Mouse (Mus musculus): ENCODE data around the gene Zfp583. TPM values are rescaled to one million over a fixed set of nuclear protein-coding genes. Genes with fewer than 3 reads are reported as not detected.
A peak's percentile ranks its signal among the peaks of the same experiment; 100 is the strongest.

Zfp583 gene
- total and polyA plus RNA-seq, 2 experiments: 0.05 to 0.28 TPM

- no peaks in the 10 kb centered on the region for H3K79me2 ChIP-seq (ENCODE audit: control insufficient read depth, insufficient read depth, low read length)
- DNase-seq (ENCODE audit: extremely low read depth, low read depth, low spot score): no peak
- H3K4me1 ChIP-seq (ENCODE audit: control insufficient read depth, insufficient read depth, low read length): peaks cover 7% of the 10 kb centered on the region
- no peak for TF ChIP-seq POLR2A (IDR thresholded peaks at IDR 0.05; ENCODE audit: extremely low read depth, insufficient read depth, low read length)
- no peak for TF ChIP-seq CTCF (IDR thresholded peaks at IDR 0.05; ENCODE audit: low read depth, low read length)
- no peaks in the 10 kb centered on the region for H3K27me3 ChIP-seq (ENCODE audit: control insufficient read depth, insufficient read depth, low read length)
- H3K36me3 ChIP-seq (ENCODE audit: control insufficient read depth, insufficient read depth, low read length): no peaks in the 10 kb centered on the region
- H3K27ac ChIP-seq (replicated peaks; ENCODE audit: insufficient read depth, low read depth, low read length): no peak overlapping the region
- no peak overlapping the region for H3K9ac ChIP-seq (ENCODE audit: low read depth, low read length)
- 82% methylated on average over 1 of the region's 1 CpGs for WGBS
- H3K4me3 ChIP-seq (ENCODE audit: insufficient read depth, low read depth, low read length): no peak overlapping the region
Measured at GRCm38 (mm10) chr7:6364761-6365160, 33.7 kb upstream of the Zfp583 start.

GRCm38 (mm10) chr7:6363047-6363488 is 32.0 kb upstream of the Zfp583 start, which contains the start of gene Zfp78:
TSS of gene Zfp78 (plus strand) at chr7:6363280.
- Histone ChIP-seq H3K36me3 (ENCODE audit: control insufficient read depth, insufficient read depth, low read length) (no peaks in the 10 kb centered on the region), H3K27ac (replicated peaks; ENCODE audit: insufficient read depth, low read depth, low read length) (peak within 1 kb of the TSS; percentile 76), H3K4me1 (ENCODE audit: control insufficient read depth, insufficient read depth, low read length) (peaks cover 7% of the 10 kb centered on the region), H3K27me3 (ENCODE audit: control insufficient read depth, insufficient read depth, low read length) (no peaks in the 10 kb centered on the region), H3K9ac (ENCODE audit: low read depth, low read length) (peak within 1 kb of the TSS; percentile 80), H3K4me3 (ENCODE audit: insufficient read depth, low read depth, low read length) (peak within 1 kb of the TSS; percentile 75), H3K79me2 (ENCODE audit: control insufficient read depth, insufficient read depth, low read length) (no peaks in the 10 kb centered on the region)
- DNase-seq (ENCODE audit: extremely low read depth, low read depth, low spot score): peak; percentile 91
- TF ChIP-seq POLR2A (IDR thresholded peaks at IDR 0.05; ENCODE audit: extremely low read depth, insufficient read depth, low read length) (0 out of 2 replicates have a peak, but pooled peaks have one; percentile 64), CTCF (IDR thresholded peaks at IDR 0.05; ENCODE audit: low read depth, low read length) (peak; percentile 21)
- WGBS: under 1% methylated on average over 23 of the region's 23 CpGs

GRCm38 (mm10) chr7:6362268-6363046 is 31.4 kb upstream of the Zfp583 start:
- no peaks in the 10 kb centered on the region for H3K27me3 ChIP-seq (ENCODE audit: control insufficient read depth, insufficient read depth, low read length)
- peaks cover 7% of the 10 kb centered on the region for H3K4me1 ChIP-seq (ENCODE audit: control insufficient read depth, insufficient read depth, low read length)
- WGBS: under 1% methylated on average over 38 of the region's 38 CpGs
- DNase-seq (ENCODE audit: extremely low read depth, low read depth, low spot score): peak; percentile 97
- peak overlapping the region; percentile 75 for H3K4me3 ChIP-seq (ENCODE audit: insufficient read depth, low read depth, low read length)
- no peaks in the 10 kb centered on the region for H3K36me3 ChIP-seq (ENCODE audit: control insufficient read depth, insufficient read depth, low read length)
- no peaks in the 10 kb centered on the region for H3K79me2 ChIP-seq (ENCODE audit: control insufficient read depth, insufficient read depth, low read length)
- H3K27ac ChIP-seq (replicated peaks; ENCODE audit: insufficient read depth, low read depth, low read length): peak overlapping the region; percentile 76; the same call in 1 of the 2 replicates
- H3K9ac ChIP-seq (ENCODE audit: low read depth, low read length): peak overlapping the region; percentile 24
- TF ChIP-seq CTCF (IDR thresholded peaks at IDR 0.05; ENCODE audit: low read depth, low read length) (no peak), POLR2A (IDR thresholded peaks at IDR 0.05; ENCODE audit: extremely low read depth, insufficient read depth, low read length) (0 out of 2 replicates have a peak, but pooled peaks have one; percentile 6)

- Histone ChIP-seq H3K27ac (replicated peaks; ENCODE audit: insufficient read depth, low read depth, low read length) (no peak overlapping the region), H3K9ac (ENCODE audit: low read depth, low read length) (no peak overlapping the region; the same call in 1 of the 2 replicates), H3K4me1 (ENCODE audit: control insufficient read depth, insufficient read depth, low read length) (peaks cover 7% of the 10 kb centered on the region), H3K27me3 (ENCODE audit: control insufficient read depth, insufficient read depth, low read length) (no peaks in the 10 kb centered on the region), H3K36me3 (ENCODE audit: control insufficient read depth, insufficient read depth, low read length) (no peaks in the 10 kb centered on the region), H3K79me2 (ENCODE audit: control insufficient read depth, insufficient read depth, low read length) (no peaks in the 10 kb centered on the region), H3K4me3 (ENCODE audit: insufficient read depth, low read depth, low read length) (peak overlapping the region; percentile 40)
- TF ChIP-seq CTCF (IDR thresholded peaks at IDR 0.05; ENCODE audit: low read depth, low read length): no peak
- no peak for TF ChIP-seq POLR2A (IDR thresholded peaks at IDR 0.05; ENCODE audit: extremely low read depth, insufficient read depth, low read length)
- 32% methylated on average over 7 of the region's 7 CpGs for WGBS
- no peak for DNase-seq (ENCODE audit: extremely low read depth, low read depth, low spot score)
Measured at GRCm38 (mm10) chr7:6361756-6362155, 30.7 kb upstream of the Zfp583 start.

- DNase-seq (ENCODE audit: extremely low read depth, low read depth, low spot score): no peak
- Histone ChIP-seq H3K4me3 (ENCODE audit: insufficient read depth, low read depth, low read length) (no peak overlapping the region), H3K9ac (ENCODE audit: low read depth, low read length) (no peak overlapping the region), H3K27me3 (ENCODE audit: control insufficient read depth, insufficient read depth, low read length) (no peaks in the 10 kb centered on the region), H3K79me2 (ENCODE audit: control insufficient read depth, insufficient read depth, low read length) (no peaks in the 10 kb centered on the region), H3K36me3 (ENCODE audit: control insufficient read depth, insufficient read depth, low read length) (no peaks in the 10 kb centered on the region), H3K4me1 (ENCODE audit: control insufficient read depth, insufficient read depth, low read length) (peaks cover 7% of the 10 kb centered on the region), H3K27ac (replicated peaks; ENCODE audit: insufficient read depth, low read depth, low read length) (no peak overlapping the region)
- TF ChIP-seq CTCF (IDR thresholded peaks at IDR 0.05; ENCODE audit: low read depth, low read length): no peak
- no peak for TF ChIP-seq POLR2A (IDR thresholded peaks at IDR 0.05; ENCODE audit: extremely low read depth, insufficient read depth, low read length)
- 19% methylated on average over 9 of the region's 9 CpGs for WGBS
Measured at GRCm38 (mm10) chr7:6360477-6361060, 29.5 kb upstream of the Zfp583 start.
